In genomic region chr17:46903876-46904490, GRCm38 (mm10) we compare ENCODE assay signal across 8 mouse cellular contexts. TPM values are rescaled to one million over a fixed set of nuclear protein-coding genes. Genes with fewer than 3 reads are reported as not detected.
DNase-seq lines count a peak whose midpoint lies in the region; ATAC-seq and TF ChIP-seq lines count a peak whose summit lies in the region.

No protein-coding gene starts in this region.

- intact Hi-C loops in heart, postnatal 14 days (cut with DNase I): loop anchor here (5.0 kb wide), 1 partner anchor 128 kb away; no protein-coding TSS in a partner anchor

- ATAC-seq in forebrain, embryonic 13.5 days: 0 out of 2 replicates have a peak, but pooled peaks have one; percentile 70
- peak; percentile 79 for ATAC-seq in lung, embryonic 14.5 days (ENCODE audit: insufficient read depth)

- H3K36me3 ChIP-seq in forebrain, embryonic 13.5 days (ENCODE audit: poor library complexity, severe bottlenecking): no peaks in the 10 kb centered on the region
- H3K36me3 ChIP-seq in lung, embryonic 14.5 days (ENCODE audit: insufficient read depth): no peaks in the 10 kb centered on the region

- no peak overlapping the region for H3K4me2 ChIP-seq in forebrain, embryonic 13.5 days
- H3K4me2 ChIP-seq in lung, embryonic 14.5 days: no peak overlapping the region

- DNase-seq in ES-CJ7 (ENCODE audit: low read depth, low spot score): peak; percentile 93
- peak; percentile 72 for DNase-seq in c-Kit-positive CD71-positive TER-119-positive erythroid progenitor cells, embryonic 14.5 days (ENCODE audit: low spot score)
- DNase-seq in heart, postnatal 14 days: peak; percentile 78 to 86
- peak; percentile 83 to 89 for DNase-seq in kidney, postnatal 4 days
- DNase-seq in lung, embryonic 14.5 days: peak; percentile 89
- peak; percentile 38 for DNase-seq in ovary, postnatal 10 days (ENCODE audit: low spot score)
- DNase-seq in thymus, postnatal 0 days (ENCODE audit: low spot score): peak; percentile 72

- H3K27ac ChIP-seq in forebrain, embryonic 13.5 days: no peak overlapping the region
- H3K27ac ChIP-seq in lung, embryonic 14.5 days (ENCODE audit: low read depth): no peak overlapping the region

- no peaks in the 10 kb centered on the region for H3K4me1 ChIP-seq in forebrain, embryonic 13.5 days
- no peaks in the 10 kb centered on the region for H3K4me1 ChIP-seq in lung, embryonic 14.5 days (ENCODE audit: insufficient read depth)

- H3K9ac ChIP-seq in forebrain, embryonic 13.5 days: no peak overlapping the region
- H3K9ac ChIP-seq in lung, embryonic 14.5 days: no peak overlapping the region

- H3K27me3 ChIP-seq in forebrain, embryonic 13.5 days: no peaks in the 10 kb centered on the region
- H3K27me3 ChIP-seq in lung, embryonic 14.5 days (ENCODE audit: insufficient read depth, low read length): no peaks in the 10 kb centered on the region

- H3K4me3 ChIP-seq in forebrain, embryonic 13.5 days: no peak overlapping the region
- no peak overlapping the region for H3K4me3 ChIP-seq in lung, embryonic 14.5 days (ENCODE audit: low read depth, low read length)

- peaks cover 7% of the 10 kb centered on the region; the same call in 1 of the 2 replicates for H3K9me3 ChIP-seq in forebrain, embryonic 13.5 days (replicated peaks)
- H3K9me3 ChIP-seq in lung, embryonic 14.5 days (ENCODE audit: low read depth, low read length): no peaks in the 10 kb centered on the region

- TF ChIP-seq CTCF in lung, embryonic 14.5 days (IDR thresholded peaks at IDR 0.05; ENCODE audit: low read depth): peak; percentile 95

- 23% methylated on average over 19 of the region's 19 CpGs for WGBS in forebrain, embryonic 13.5 days
- 19% methylated on average over 19 of the region's 19 CpGs for WGBS in lung, embryonic 14.5 days

RNA-seq across cellular contexts. Expression of gene Prph2, which starts 6.3 kb away (rescaled TPM):
- polyA plus RNA-seq in forebrain, embryonic 13.5 days (2015; fragmentation: Nextera tagmentation; extraction: Ambion mirVana): not detected in 2 replicates
- not detected for total RNA-seq in heart, postnatal 14 days (2021)
- not detected in 2 replicates for polyA plus RNA-seq in lung, embryonic 14.5 days (2014; fragmentation: Nextera tagmentation; extraction: Ambion mirVana)
- not detected in 2 replicates for polyA plus RNA-seq in thymus, postnatal 0 days (2015; fragmentation: Nextera tagmentation; extraction: Ambion mirVana)

RNA-seq across cellular contexts. Expression of gene Tbcc, which starts 13.5 kb away (rescaled TPM):
- polyA plus RNA-seq in forebrain, embryonic 13.5 days (2015; fragmentation: Nextera tagmentation; extraction: Ambion mirVana): 51.3 and 53.5 TPM in 2 replicates
- total RNA-seq in heart, postnatal 14 days (2021): 10 to 100 TPM; 17.6 to 20.0 TPM
- 58.5 and 61.2 TPM in 2 replicates for polyA plus RNA-seq in lung, embryonic 14.5 days (2014; fragmentation: Nextera tagmentation; extraction: Ambion mirVana)
- polyA plus RNA-seq in thymus, postnatal 0 days (2015; fragmentation: Nextera tagmentation; extraction: Ambion mirVana): 54.1 and 60.3 TPM in 2 replicates

RNA-seq across cellular contexts. Expression of gene Bicral, which starts 45.7 kb away (rescaled TPM):
- polyA plus RNA-seq in forebrain, embryonic 13.5 days (2015; fragmentation: Nextera tagmentation; extraction: Ambion mirVana): 5.2 and 5.8 TPM in 2 replicates
- total RNA-seq in heart, postnatal 14 days (2021): 10 to 100 TPM; 13.1 to 15.4 TPM
- 4.7 and 6.5 TPM in 2 replicates for polyA plus RNA-seq in lung, embryonic 14.5 days (2014; fragmentation: Nextera tagmentation; extraction: Ambion mirVana)
- 4.5 and 5.6 TPM in 2 replicates for polyA plus RNA-seq in thymus, postnatal 0 days (2015; fragmentation: Nextera tagmentation; extraction: Ambion mirVana)

Comparison
In these comparisons a context has a peak if more than half of its experiments do, and no peak if none do; other contexts are left out.
1. DNase-seq: peak in every context shown above with its lines; median percentile 93 in ES-CJ7; 89 in lung, embryonic 14.5 days; 86 in kidney, postnatal 4 days; 82 in heart, postnatal 14 days; 72 in c-Kit-positive CD71-positive TER-119-positive erythroid progenitor cells, embryonic 14.5 days; 72 in thymus, postnatal 0 days; 38 in ovary, postnatal 10 days.